8 mouse cellular contexts compared by ENCODE assay signal in the genomic region with DNA sequence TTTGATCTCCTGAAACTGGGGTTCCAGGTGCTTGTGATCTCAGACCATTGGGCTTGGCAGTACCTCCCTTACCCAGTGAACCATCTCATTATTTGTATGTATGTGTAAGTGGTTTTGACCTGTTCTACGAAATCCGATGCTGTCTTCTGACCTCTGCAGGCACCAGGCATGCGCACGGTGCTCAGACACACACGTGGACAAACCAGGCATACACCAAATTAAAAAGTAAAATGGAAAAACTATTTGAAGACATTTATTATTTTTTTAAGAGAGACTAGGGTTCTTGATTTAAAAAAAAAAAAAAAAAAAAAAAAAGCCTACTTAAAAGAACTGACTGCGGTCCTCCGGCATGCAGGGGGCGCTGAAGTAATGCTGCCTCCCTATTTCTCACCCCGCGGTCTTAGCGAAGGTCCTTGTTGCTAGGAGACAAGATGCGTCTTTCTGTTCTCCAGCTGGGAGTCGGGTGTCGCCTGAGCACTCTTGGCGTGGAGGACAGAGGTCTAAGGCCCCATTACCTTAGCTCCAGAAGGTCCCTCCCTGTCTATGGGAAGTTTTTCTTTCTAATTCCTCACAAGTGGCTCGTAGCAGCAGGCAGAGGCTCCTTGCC. TPM values are rescaled to one million over a fixed set of nuclear protein-coding genes. Genes with fewer than 3 reads are reported as not detected.
DNase-seq lines count a peak whose midpoint lies in the region; ATAC-seq and TF ChIP-seq lines count a peak whose summit lies in the region.

A gene (plus strand): TSS at position 442 of the 607 bp plus-strand sequence.

- no peaks in the 10 kb centered on the region for H3K9me3 ChIP-seq in embryonic facial prominence, embryonic 10.5 days
- H3K9me3 ChIP-seq in limb, embryonic 11.5 days (ENCODE audit: control insufficient read depth, low read length): no peaks in the 10 kb centered on the region
- H3K9me3 ChIP-seq in midbrain, embryonic 13.5 days: no peaks in the 10 kb centered on the region

- no peaks in the 10 kb centered on the region for H3K79me2 ChIP-seq in heart, adult 2 months (replicated peaks; ENCODE audit: control insufficient read depth, insufficient read depth, low read length)

- peak within 1 kb of the TSS; percentile 52 for H3K4me3 ChIP-seq in embryonic facial prominence, embryonic 10.5 days
- H3K4me3 ChIP-seq in heart, adult 2 months: peak within 1 kb of the TSS; percentile 6; the same call in 1 of the 2 replicates
- H3K4me3 ChIP-seq in kidney, adult 2 months (ENCODE audit: insufficient read depth, low read depth, low read length): peak within 1 kb of the TSS; percentile 58
- peak within 1 kb of the TSS; percentile 15 for H3K4me3 ChIP-seq in limb, embryonic 11.5 days (ENCODE audit: low read depth, low read length)
- peak within 1 kb of the TSS; percentile 38 for H3K4me3 ChIP-seq in midbrain, embryonic 13.5 days (replicated peaks)
- H3K4me3 ChIP-seq in small intestine, adult 2 months (ENCODE audit: low read depth, low read length): peak within 1 kb of the TSS; percentile 44

- WGBS in embryonic facial prominence, embryonic 10.5 days: 19% methylated on average over 16 of the region's 16 CpGs
- WGBS in heart, adult 2 months: 20% methylated on average over 16 of the region's 16 CpGs
- 11% methylated on average over 16 of the region's 16 CpGs for WGBS in kidney, adult 2 months
- WGBS in limb, embryonic 11.5 days: 17% methylated on average over 16 of the region's 16 CpGs
- WGBS in midbrain, embryonic 13.5 days: 19% methylated on average over 16 of the region's 16 CpGs
- WGBS in small intestine, adult 2 months: 16% methylated on average over 16 of the region's 16 CpGs

- no peak for TF ChIP-seq EP300 in heart, adult 2 months (IDR thresholded peaks at IDR 0.05; ENCODE audit: insufficient read depth, low read depth, low read length)

- no peak for ATAC-seq in limb, embryonic 11.5 days (ENCODE audit: insufficient number of reproducible peaks, low FRiP score, low TSS enrichment, low read depth)
- peak; percentile 62 for ATAC-seq in midbrain, embryonic 13.5 days

- no peak within 1 kb of the TSS for H3K9ac ChIP-seq in heart, adult 2 months (ENCODE audit: low read depth, low read length)
- H3K9ac ChIP-seq in limb, embryonic 11.5 days (ENCODE audit: low read length): no peak within 1 kb of the TSS
- peak within 1 kb of the TSS; percentile 54 for H3K9ac ChIP-seq in midbrain, embryonic 13.5 days (replicated peaks)

- H3K4me2 ChIP-seq in limb, embryonic 11.5 days (ENCODE audit: low read depth, severe bottlenecking): peak within 1 kb of the TSS; percentile 29; the same call in 1 of the 2 replicates
- H3K4me2 ChIP-seq in midbrain, embryonic 13.5 days (replicated peaks): peak within 1 kb of the TSS; percentile 59

- DNase-seq in 3134 (ENCODE audit: extremely low read depth, insufficient read length, low spot score): peak; percentile 52
- peak; percentile 92 for DNase-seq in adrenal gland, postnatal 14 days
- DNase-seq in embryonic facial prominence, embryonic 10.5 days (ENCODE audit: low spot score): peak; percentile 85
- DNase-seq in heart, adult 2 months: peak; percentile 80
- DNase-seq in kidney, adult 2 months: peak; percentile 93
- DNase-seq in limb, embryonic 11.5 days (ENCODE audit: low spot score): peak; percentile 86

- no peak within 1 kb of the TSS for H3K27ac ChIP-seq in embryonic facial prominence, embryonic 10.5 days (replicated peaks)
- no peak within 1 kb of the TSS for H3K27ac ChIP-seq in heart, adult 2 months
- no peak within 1 kb of the TSS for H3K27ac ChIP-seq in kidney, adult 2 months (ENCODE audit: insufficient read depth, low read depth, low read length)
- H3K27ac ChIP-seq in limb, embryonic 11.5 days (replicated peaks; ENCODE audit: low read depth, low read length): no peak within 1 kb of the TSS
- H3K27ac ChIP-seq in midbrain, embryonic 13.5 days: no peak within 1 kb of the TSS
- H3K27ac ChIP-seq in small intestine, adult 2 months (ENCODE audit: insufficient read depth, low read depth, low read length): no peak within 1 kb of the TSS

- intact Hi-C loops in heart, adult 2 months (cut with DNase I): no loop called here

- no peaks in the 10 kb centered on the region for H3K36me3 ChIP-seq in embryonic facial prominence, embryonic 10.5 days (replicated peaks)
- no peaks in the 10 kb centered on the region for H3K36me3 ChIP-seq in heart, adult 2 months (ENCODE audit: control insufficient read depth, insufficient read depth, low read length)
- no peaks in the 10 kb centered on the region for H3K36me3 ChIP-seq in kidney, adult 2 months (ENCODE audit: control insufficient read depth, insufficient read depth, low read length)
- H3K36me3 ChIP-seq in limb, embryonic 11.5 days (ENCODE audit: control insufficient read depth, insufficient read depth, low read length): no peaks in the 10 kb centered on the region
- H3K36me3 ChIP-seq in midbrain, embryonic 13.5 days: no peaks in the 10 kb centered on the region
- no peaks in the 10 kb centered on the region for H3K36me3 ChIP-seq in small intestine, adult 2 months (ENCODE audit: control insufficient read depth, insufficient read depth, low read length)

- no peak for TF ChIP-seq POLR2A in heart, adult 2 months (IDR thresholded peaks at IDR 0.05; ENCODE audit: insufficient read depth, low read depth, low read length)
- TF ChIP-seq POLR2A in kidney, adult 2 months (IDR thresholded peaks at IDR 0.05; ENCODE audit: low read depth, low read length): no peak
- TF ChIP-seq POLR2A in small intestine, adult 2 months (IDR thresholded peaks at IDR 0.05; ENCODE audit: low read depth, low read length): no peak

- H3K4me1 ChIP-seq in embryonic facial prominence, embryonic 10.5 days: peaks cover 4% of the 10 kb centered on the region
- no peaks in the 10 kb centered on the region for H3K4me1 ChIP-seq in heart, adult 2 months (ENCODE audit: control insufficient read depth, insufficient read depth, low read length)
- no peaks in the 10 kb centered on the region for H3K4me1 ChIP-seq in kidney, adult 2 months (ENCODE audit: control insufficient read depth, insufficient read depth, low read length)
- H3K4me1 ChIP-seq in limb, embryonic 11.5 days (ENCODE audit: control insufficient read depth, insufficient read depth, low read length): no peaks in the 10 kb centered on the region
- H3K4me1 ChIP-seq in midbrain, embryonic 13.5 days (replicated peaks): peaks cover 5% of the 10 kb centered on the region
- no peaks in the 10 kb centered on the region for H3K4me1 ChIP-seq in small intestine, adult 2 months (ENCODE audit: control insufficient read depth, insufficient read depth, insufficient read length, low read length)

- peaks cover 44% of the 10 kb centered on the region for H3K27me3 ChIP-seq in embryonic facial prominence, embryonic 10.5 days (replicated peaks; ENCODE audit: low read depth, poor library complexity, severe bottlenecking)
- no peaks in the 10 kb centered on the region for H3K27me3 ChIP-seq in heart, adult 2 months (ENCODE audit: control insufficient read depth, insufficient read depth, low read length)
- H3K27me3 ChIP-seq in kidney, adult 2 months (replicated peaks; ENCODE audit: control insufficient read depth, insufficient read depth, low read length): no peaks in the 10 kb centered on the region
- H3K27me3 ChIP-seq in limb, embryonic 11.5 days (ENCODE audit: control insufficient read depth, insufficient read depth, low read length): no peaks in the 10 kb centered on the region
- peaks cover 21% of the 10 kb centered on the region for H3K27me3 ChIP-seq in midbrain, embryonic 13.5 days
- H3K27me3 ChIP-seq in small intestine, adult 2 months (ENCODE audit: control insufficient read depth, insufficient read depth, low read length): peaks cover 5% of the 10 kb centered on the region; the same call in 1 of the 2 replicates

- peak; percentile 79 for TF ChIP-seq CTCF in heart, adult 2 months (IDR thresholded peaks at IDR 0.05)
- peak; percentile 75 for TF ChIP-seq CTCF in kidney, adult 2 months (conservative IDR thresholded peaks at IDR 0.05; ENCODE audit: insufficient read depth, insufficient read length, low read depth, low read length)
- peak; percentile 82 for TF ChIP-seq CTCF in small intestine, adult 2 months (IDR thresholded peaks at IDR 0.05; ENCODE audit: extremely low read depth, insufficient read length, insufficient replicate concordance, low read depth, low read length)

RNA-seq across cellular contexts. Expression of the gene that starts here (rescaled TPM):
- 0.96 and 0.98 TPM in 2 replicates for total RNA-seq in adrenal gland, postnatal 14 days (2021)
- polyA plus RNA-seq in embryonic facial prominence, embryonic 10.5 days (2016; fragmentation: Nextera tagmentation; extraction: Ambion mirVana): 0.60 and 0.80 TPM in 2 replicates
- under 1 TPM; 0.11 to 0.16 TPM for total RNA-seq in heart, adult 2 months (2021)
- 0.15 and 0.37 TPM in 2 replicates for polyA plus RNA-seq in heart, adult 2 months (2012; rRNA removed)
- 0.42 and 0.60 TPM in 2 replicates for polyA plus RNA-seq in kidney, adult 2 months (2012; rRNA removed)
- 0.48 and 1.3 TPM in 2 replicates for polyA plus RNA-seq in limb, embryonic 11.5 days (2014; fragmentation: Nextera tagmentation; extraction: Ambion mirVana)
- polyA plus RNA-seq in midbrain, embryonic 13.5 days (2015; fragmentation: Nextera tagmentation; extraction: Ambion mirVana): 2.6 and 3.2 TPM in 2 replicates
- 0.09 TPM in 1 of 2 replicates, not detected in the other for polyA plus RNA-seq in small intestine, adult 2 months (2012; rRNA removed)

Comparison
In these comparisons a context has a peak if more than half of its experiments do, and no peak if none do; other contexts are left out.
1. Peak in DNase-seq in adrenal gland, postnatal 14 days; RNA of the gene not detected or under 1 TPM.
2. Peak in DNase-seq and H3K4me3 ChIP-seq in embryonic facial prominence, embryonic 10.5 days; RNA of the gene not detected or under 1 TPM.
3. Peak in DNase-seq and H3K4me3 ChIP-seq in heart, adult 2 months; RNA of the gene not detected or under 1 TPM.
4. Peak in DNase-seq and H3K4me3 ChIP-seq in kidney, adult 2 months; RNA of the gene not detected or under 1 TPM.
5. H3K4me3 ChIP-seq: peak in every context shown above with its lines; median percentile 58 in kidney, adult 2 months; 52 in embryonic facial prominence, embryonic 10.5 days; 44 in small intestine, adult 2 months; 38 in midbrain, embryonic 13.5 days; 15 in limb, embryonic 11.5 days; 6 in heart, adult 2 months.